In genomic region chr4:83534024-83534423, GRCm38 (mm10) we compare ENCODE assay signal across 23 mouse cellular contexts. TPM values are rescaled to one million over a fixed set of nuclear protein-coding genes. Genes with fewer than 3 reads are reported as not detected.
A peak's percentile ranks its signal among the peaks of the same experiment; 100 is the strongest.
DNase-seq lines count a peak whose midpoint lies in the region; ATAC-seq and TF ChIP-seq lines count a peak whose summit lies in the region.
"Had no signal": no experiment of that assay in that cellular context is flagged by ENCODE, and none has a peak within 500 bp of the region (broad histone marks: within the 10 kb centered on the region; RNA-seq: fewer than 3 reads in every experiment).

No protein-coding gene starts in this region.

- H3K4me3 ChIP-seq in intestine, embryonic 15.5 days (replicated peaks), result no peak overlapping the region
- no peak overlapping the region for H3K4me3 ChIP-seq in intestine, postnatal 0 days (ENCODE audit: low read depth, low read length)
- H3K4me3 ChIP-seq in MEL (ENCODE audit: control insufficient read depth in 1 of 2, insufficient read depth in 1 of 2, low read depth in 2 of 2, low read length in 2 of 2), result no peak overlapping the region
- H3K4me3 ChIP-seq in intestine, embryonic 16.5 days (ENCODE audit: low read length), result no peak overlapping the region
- H3K4me3 ChIP-seq in hindbrain, embryonic 11.5 days (ENCODE audit: low read depth, low read length), result no peak overlapping the region
- H3K4me3 ChIP-seq: embryonic facial prominence, embryonic 10.5 days; embryonic facial prominence, embryonic 12.5 days; forebrain, embryonic 13.5 days; forebrain, embryonic 15.5 days had no signal

- TF ChIP-seq EP300 in MEL (IDR thresholded peaks at IDR 0.05; ENCODE audit: low read depth in 1 of 2, low read length in 2 of 2), result no peak

- 34% methylated on average over 7 of the region's 7 CpGs for WGBS in intestine, embryonic 15.5 days
- WGBS in intestine, postnatal 0 days, result 27% methylated on average over 7 of the region's 7 CpGs
- WGBS in intestine, embryonic 16.5 days, result 37% methylated on average over 7 of the region's 7 CpGs
- 87% methylated on average over 7 of the region's 7 CpGs for WGBS in hindbrain, embryonic 11.5 days

- no peak overlapping the region for H3K9ac ChIP-seq in intestine, embryonic 15.5 days
- H3K9ac ChIP-seq in intestine, postnatal 0 days (ENCODE audit: low read depth, low read length), result no peak overlapping the region
- no peak overlapping the region for H3K9ac ChIP-seq in MEL (ENCODE audit: control insufficient read depth, low read depth, low read length, poor library complexity, severe bottlenecking)
- no peak overlapping the region for H3K9ac ChIP-seq in intestine, embryonic 16.5 days (ENCODE audit: low read depth, low read length)
- H3K9ac ChIP-seq in hindbrain, embryonic 11.5 days (ENCODE audit: low read depth, low read length), result no peak overlapping the region
- H3K9ac ChIP-seq: embryonic facial prominence, embryonic 12.5 days; forebrain, embryonic 13.5 days; forebrain, embryonic 15.5 days; forebrain, postnatal 0 days had no signal

- H3K27ac ChIP-seq in intestine, embryonic 15.5 days, result no peak overlapping the region
- H3K27ac ChIP-seq in intestine, postnatal 0 days (ENCODE audit: low read depth, low read length), result no peak overlapping the region
- no peak overlapping the region for H3K27ac ChIP-seq in MEL (ENCODE audit: control insufficient read depth, low read depth, low read length)
- H3K27ac ChIP-seq in intestine, embryonic 16.5 days (ENCODE audit: low read length), result no peak overlapping the region
- H3K27ac ChIP-seq in hindbrain, embryonic 11.5 days (ENCODE audit: low read depth, low read length), result no peak overlapping the region
- H3K27ac ChIP-seq: embryonic facial prominence, embryonic 10.5 days; embryonic facial prominence, embryonic 12.5 days; forebrain, embryonic 13.5 days; forebrain, embryonic 15.5 days had no signal

- peak; percentile 73 for ATAC-seq in intestine, embryonic 15.5 days
- ATAC-seq in intestine, postnatal 0 days, result no peak
- peak; percentile 83 for ATAC-seq in intestine, embryonic 16.5 days
- ATAC-seq in hindbrain, embryonic 11.5 days (ENCODE audit: low FRiP score), result no peak
- ATAC-seq: activated CD4-positive, CD25-positive, alpha-beta regulatory T cell, adult 4 months; forebrain, embryonic 13.5 days; forebrain, embryonic 15.5 days; forebrain, postnatal 0 days; Patski had no signal

- no peak for TF ChIP-seq POLR2A in MEL (IDR thresholded peaks at IDR 0.05; ENCODE audit: control insufficient read depth in 1 of 2, insufficient read depth in 1 of 2, low read depth in 1 of 2, low read length in 2 of 2, poor library complexity in 1 of 2)

- no peaks in the 10 kb centered on the region for H3K4me1 ChIP-seq in intestine, embryonic 15.5 days (replicated peaks)
- no peaks in the 10 kb centered on the region for H3K4me1 ChIP-seq in intestine, postnatal 0 days (replicated peaks; ENCODE audit: control insufficient read depth, insufficient read depth, low read length)
- H3K4me1 ChIP-seq in MEL (ENCODE audit: control insufficient read depth in 1 of 2, insufficient read depth in 2 of 2, low read length in 2 of 2), result no peaks in the 10 kb centered on the region
- no peaks in the 10 kb centered on the region for H3K4me1 ChIP-seq in intestine, embryonic 16.5 days (ENCODE audit: control insufficient read depth, insufficient read depth, low read length)
- H3K4me1 ChIP-seq in hindbrain, embryonic 11.5 days (replicated peaks; ENCODE audit: control insufficient read depth, insufficient read depth, low read length), result no peaks in the 10 kb centered on the region
- H3K4me1 ChIP-seq: embryonic facial prominence, embryonic 10.5 days; embryonic facial prominence, embryonic 12.5 days; forebrain, embryonic 13.5 days; forebrain, embryonic 15.5 days had no signal

- DNase-seq in MEL (ENCODE audit: low read depth, low spot score), result no peak
- peak; percentile 7 to 44 for DNase-seq in natural killer cell, adult 2 months (ENCODE audit: low spot score in 2 of 2)
- DNase-seq in lung, postnatal 14 days, result no peak
- DNase-seq in hindbrain, embryonic 11.5 days (ENCODE audit: low spot score), result no peak
- DNase-seq: adrenal gland, adult 8-10 months; adrenal gland, postnatal 14 days; adrenal gland, postnatal 36 days; cerebellum, adult 11-12 months; cerebellum, adult 2 months; cerebellum, adult 9-10 months; cerebellum, postnatal 10 days; cerebellum, postnatal 25 days; embryo, embryonic 11 days; forebrain, postnatal 0 days had no signal

- no peak for TF ChIP-seq CTCF in intestine, postnatal 0 days (IDR thresholded peaks at IDR 0.05; ENCODE audit: low read depth)
- TF ChIP-seq CTCF in MEL (IDR thresholded peaks at IDR 0.05 in 2 of 3, conservative IDR thresholded peaks at IDR 0.05 in 1 of 3; ENCODE audit: control insufficient read depth in 1 of 3, insufficient read depth in 1 of 3, low read depth in 2 of 3, low read length in 3 of 3, poor library complexity in 1 of 3, severe bottlenecking in 1 of 3), result no peak

- H3K4me2 ChIP-seq in intestine, embryonic 15.5 days (replicated peaks), result no peak overlapping the region
- no peak overlapping the region for H3K4me2 ChIP-seq in intestine, postnatal 0 days (replicated peaks; ENCODE audit: low read depth)
- no peak overlapping the region for H3K4me2 ChIP-seq in intestine, embryonic 16.5 days (ENCODE audit: low read depth, low read length)
- H3K4me2 ChIP-seq in hindbrain, embryonic 11.5 days (replicated peaks; ENCODE audit: low read depth, low read length), result no peak overlapping the region
- H3K4me2 ChIP-seq: embryonic facial prominence, embryonic 12.5 days; forebrain, embryonic 13.5 days; forebrain, embryonic 15.5 days had no signal

- H3K36me3 ChIP-seq in intestine, embryonic 15.5 days, result no peaks in the 10 kb centered on the region
- H3K36me3 ChIP-seq in intestine, postnatal 0 days (ENCODE audit: control insufficient read depth, insufficient read depth), result no peaks in the 10 kb centered on the region
- peaks cover 0 to 2% of the 10 kb centered on the region in 2 experiments; a peak in 1 of 4 replicates for H3K36me3 ChIP-seq in MEL (ENCODE audit: control insufficient read depth in 1 of 2, insufficient read depth in 2 of 2, low read length in 2 of 2)
- no peaks in the 10 kb centered on the region for H3K36me3 ChIP-seq in intestine, embryonic 16.5 days (ENCODE audit: control insufficient read depth, insufficient read depth, low read length)
- no peaks in the 10 kb centered on the region for H3K36me3 ChIP-seq in hindbrain, embryonic 11.5 days (ENCODE audit: control insufficient read depth, insufficient read depth, low read length)
- H3K36me3 ChIP-seq: embryonic facial prominence, embryonic 10.5 days; embryonic facial prominence, embryonic 12.5 days; forebrain, embryonic 15.5 days had no signal

- H3K27me3 ChIP-seq in intestine, embryonic 15.5 days (replicated peaks), result no peaks in the 10 kb centered on the region
- no peaks in the 10 kb centered on the region for H3K27me3 ChIP-seq in intestine, postnatal 0 days (replicated peaks; ENCODE audit: control insufficient read depth, insufficient read depth, low read length)
- no peaks in the 10 kb centered on the region for H3K27me3 ChIP-seq in MEL (ENCODE audit: control insufficient read depth in 1 of 2, insufficient read depth in 2 of 2, low read length in 2 of 2)
- H3K27me3 ChIP-seq in intestine, embryonic 16.5 days (replicated peaks; ENCODE audit: control insufficient read depth, insufficient read depth, low read length), result no peaks in the 10 kb centered on the region
- H3K27me3 ChIP-seq in hindbrain, embryonic 11.5 days (ENCODE audit: control insufficient read depth, insufficient read depth, low read length), result no peaks in the 10 kb centered on the region
- H3K27me3 ChIP-seq: embryonic facial prominence, embryonic 12.5 days; forebrain, embryonic 13.5 days; forebrain, embryonic 15.5 days; Patski had no signal

- TF ChIP-seq RAD21 in MEL (IDR thresholded peaks at IDR 0.05; ENCODE audit: low read depth, low read length), result no peak

- H3K9me3 ChIP-seq in intestine, embryonic 15.5 days, result no peaks in the 10 kb centered on the region
- H3K9me3 ChIP-seq in intestine, postnatal 0 days (ENCODE audit: control insufficient read depth), result no peaks in the 10 kb centered on the region
- no peaks in the 10 kb centered on the region for H3K9me3 ChIP-seq in MEL (replicated peaks; ENCODE audit: insufficient read depth, low read length)
- no peaks in the 10 kb centered on the region for H3K9me3 ChIP-seq in intestine, embryonic 16.5 days (ENCODE audit: control insufficient read depth, low read length)
- no peaks in the 10 kb centered on the region for H3K9me3 ChIP-seq in hindbrain, embryonic 11.5 days (ENCODE audit: control insufficient read depth, low read length)
- H3K9me3 ChIP-seq: embryonic facial prominence, embryonic 10.5 days; embryonic facial prominence, embryonic 12.5 days; forebrain, embryonic 13.5 days; forebrain, embryonic 15.5 days had no signal

- no peaks in the 10 kb centered on the region for H3K79me2 ChIP-seq in MEL (ENCODE audit: control insufficient read depth, insufficient read depth, low read length, poor library complexity)

TF ChIP-seq in MEL, 35 proteins besides CTCF, POLR2A, EP300 and RAD21:
- TF ChIP-seq TCF12 (IDR thresholded peaks at IDR 0.05; ENCODE audit: low read depth, low read length), result no peak
- TF ChIP-seq USF1 (IDR thresholded peaks at IDR 0.05; ENCODE audit: low read depth, low read length), result peak; percentile 30; the same call in 1 of the 2 replicates

RNA-seq across cellular contexts. Expression of gene Ccdc171, which starts 8.7 kb away (rescaled TPM):
- polyA plus RNA-seq in intestine, embryonic 15.5 days (2015; fragmentation: Nextera tagmentation; extraction: Ambion mirVana), result 2.4 and 3.0 TPM in 2 replicates
- polyA plus RNA-seq in intestine, postnatal 0 days (2015; fragmentation: Nextera tagmentation; extraction: Ambion mirVana), result 0.69 and 1.2 TPM in 2 replicates
- total RNA-seq in MEL (2012; rRNA removed), result 1.7 and 1.8 TPM in 2 replicates
- 1 to 10 TPM in 1 of 2 experiments, not detected in 1; 1.6 TPM for polyA plus RNA-seq in MEL (2012; ENCODE audit: insufficient read depth in 1 of 2, insufficient read length in 2 of 2, low read depth in 1 of 2, low replicate concordance in 2 of 2, missing spikeins in 1 of 2)
- 1.9 and 2.0 TPM in 2 replicates for polyA plus RNA-seq in intestine, embryonic 16.5 days (2015; fragmentation: Nextera tagmentation; extraction: Ambion mirVana)
- 3.8 and 4.5 TPM in 2 replicates for polyA plus RNA-seq in hindbrain, embryonic 11.5 days (2014; fragmentation: Nextera tagmentation; extraction: Ambion mirVana)

RNA-seq across cellular contexts. Expression of gene Psip1, which starts 47.8 kb away (rescaled TPM):
- 78.5 and 94.9 TPM in 2 replicates for polyA plus RNA-seq in intestine, embryonic 15.5 days (2015; fragmentation: Nextera tagmentation; extraction: Ambion mirVana)
- polyA plus RNA-seq in intestine, postnatal 0 days (2015; fragmentation: Nextera tagmentation; extraction: Ambion mirVana), result 32.1 and 32.4 TPM in 2 replicates
- 68.1 and 81.0 TPM in 2 replicates for total RNA-seq in MEL (2012; rRNA removed)
- polyA plus RNA-seq in MEL (2012; ENCODE audit: insufficient read depth in 1 of 2, insufficient read length in 2 of 2, low read depth in 1 of 2, low replicate concordance in 2 of 2, missing spikeins in 1 of 2), result 100 to 1,000 TPM in 1 of 2 experiments, 10 to 100 TPM in 1; 54.0 to 161 TPM
- polyA plus RNA-seq in intestine, embryonic 16.5 days (2015; fragmentation: Nextera tagmentation; extraction: Ambion mirVana), result 49.4 and 56.3 TPM in 2 replicates
- 400 and 407 TPM in 2 replicates for polyA plus RNA-seq in hindbrain, embryonic 11.5 days (2014; fragmentation: Nextera tagmentation; extraction: Ambion mirVana)

Comparison
In these comparisons a context has a peak if more than half of its experiments do, and no peak if none do; other contexts are left out.
1. ATAC-seq: peak in intestine, embryonic 15.5 days (single experiment) and intestine, embryonic 16.5 days (single experiment); none in intestine, postnatal 0 days (single experiment) and hindbrain, embryonic 11.5 days (single experiment).
2. DNase-seq: peak in natural killer cell, adult 2 months (2 of 2); none in MEL (single experiment), lung, postnatal 14 days (single experiment) and hindbrain, embryonic 11.5 days (single experiment).